Mouse (Mus musculus) hindbrain, embryonic 11.5 days (tissue): ENCODE results near the gene Tuba1c. TPM values are rescaled to one million over a fixed set of nuclear protein-coding genes. Genes with fewer than 3 reads are reported as not detected.

Source experiments
- ATAC-seq: fragments of 200-750 bp; cut with Nextera tagmentation; 2 replicates; pipeline ENCODE4 v1.8.0; 2017; ENCODE audit warnings: mild to moderate bottlenecking, moderate TSS enrichment, moderate library complexity; ENCODE audit not compliant: low FRiP score
- DNase-seq: peaks from one replicate; pipeline ENCODE4 v3.0.0-alpha.2; 2015; ENCODE audit warnings: low spot score
- H3K27ac ChIP-seq: fragments of 300-500 bp; sonication (generic); 2 replicates; pipeline ENCODE4 v1.5.1; 2014; ENCODE audit warnings: mild to moderate bottlenecking, low read depth, low read length
- H3K27me3 ChIP-seq: fragments of 300-500 bp; sonication (generic); 2 replicates; pipeline ENCODE4 v1.6.1; 2014; ENCODE audit warnings: mild to moderate bottlenecking, low read length, moderate library complexity, mixed read lengths; ENCODE audit not compliant: control insufficient read depth, insufficient read depth
- H3K36me3 ChIP-seq: fragments of 300-500 bp; sonication (generic); 2 replicates; pipeline ENCODE4 v1.6.1; 2014; ENCODE audit warnings: mild to moderate bottlenecking, low read length, moderate library complexity, mixed read lengths; ENCODE audit not compliant: control insufficient read depth, insufficient read depth
- H3K4me1 ChIP-seq: fragments of 300-500 bp; sonication (generic); replicated peaks from 2 replicates; pipeline ENCODE4 v1.6.1; 2014; ENCODE audit warnings: low read length, mixed read lengths; ENCODE audit not compliant: control insufficient read depth, insufficient read depth
- H3K4me2 ChIP-seq: fragments of 300-500 bp; sonication (generic); replicated peaks from 2 replicates; pipeline ENCODE4 v1.6.1; 2014; ENCODE audit warnings: mild to moderate bottlenecking, low read depth, low read length
- H3K4me3 ChIP-seq: fragments of 300-500 bp; sonication (generic); 2 replicates; pipeline ENCODE4 v1.5.1; 2014; ENCODE audit warnings: low read depth, low read length
- H3K9ac ChIP-seq: fragments of 300-500 bp; sonication (generic); 2 replicates; pipeline ENCODE4 v1.6.1; 2014; ENCODE audit warnings: low read depth, low read length
- H3K9me3 ChIP-seq: fragments of 300-500 bp; sonication (generic); 2 replicates; pipeline ENCODE4 v1.6.1; 2016; ENCODE audit warnings: low read length; ENCODE audit not compliant: control insufficient read depth
- WGBS: fragments of 180-500 bp; shearing (Covaris S2); extraction: QIAGEN DNeasy Blood & Tissue Kit; methylation state at CpG from one replicate; pipeline ENCODE4 v1.1.7; 2014; 5-methylcytosine and 5-hydroxymethylcytosine counted together
- polyA plus RNA-seq: library from polyadenylated mRNA; unstranded; fragments of >200 nt; fragmentation: Nextera tagmentation; extraction: Ambion mirVana; gene quantifications from 2 replicates; pipeline ENCODE4 v1.2.1, GENCODE M21; 2014

Gene Tuba1c
- polyA plus RNA-seq, 1 experiment from 2014 or later: 93.2 TPM

DNA sequence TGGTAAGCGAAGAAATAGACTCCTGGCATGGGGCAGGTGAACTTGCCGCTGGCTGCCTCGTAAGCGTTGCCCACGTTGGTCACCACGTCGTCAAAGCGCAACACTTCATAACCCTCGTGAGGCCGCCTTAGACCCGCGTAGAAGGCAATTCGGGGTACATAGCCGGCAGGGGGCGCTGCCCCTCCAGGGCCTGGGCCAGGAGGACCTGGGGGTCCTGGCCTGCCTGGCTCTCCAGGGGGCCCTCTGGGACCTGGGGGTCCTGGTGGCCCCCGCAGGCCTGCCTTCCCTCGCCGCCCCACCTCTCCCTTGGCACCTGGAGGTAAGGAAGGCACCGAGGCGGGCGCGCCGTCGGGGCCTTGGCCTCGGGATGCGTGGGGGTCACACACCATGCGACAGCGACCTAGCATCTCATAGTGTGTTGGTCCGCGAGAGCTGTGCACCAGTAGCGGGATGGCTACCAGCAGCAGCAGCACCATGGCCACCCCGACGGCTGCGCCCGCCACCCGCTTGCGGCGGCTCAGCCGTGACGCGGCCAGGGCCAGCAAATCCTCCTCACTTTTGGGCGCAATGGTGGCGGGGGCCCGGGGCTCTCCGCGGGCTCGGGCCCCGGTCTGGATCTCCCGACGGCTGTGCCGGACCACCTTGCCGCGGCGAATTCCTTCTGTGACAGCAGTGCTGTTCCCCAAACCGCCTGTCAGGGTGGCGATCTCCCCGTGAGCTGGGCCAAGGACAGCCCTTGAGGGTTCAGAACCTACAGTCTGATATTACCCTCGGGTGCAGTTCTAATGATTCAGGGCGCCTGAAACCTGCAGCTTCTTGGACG is 57.8 kb downstream of the Tuba1c start, which contains the start of gene C1ql4:
Gene C1ql4, minus strand, starts transcription at position 565 of the 823 bp plus-strand sequence.
- Histone ChIP-seq H3K4me2 (peak within 1 kb of the TSS; percentile 45), H3K4me1 (peaks cover 15% of the 10 kb centered on the region), H3K27ac (peak within 1 kb of the TSS; percentile 65), H3K27me3 (peaks cover 71% of the 10 kb centered on the region), H3K4me3 (peak within 1 kb of the TSS; percentile 13), H3K9ac (peak within 1 kb of the TSS; percentile 3; the same call in 1 of the 2 replicates), H3K36me3 (no peaks in the 10 kb centered on the region), H3K9me3 (no peaks in the 10 kb centered on the region)
- peak; percentile 77 for DNase-seq
- no peak; the same call in 1 of the 2 replicates for ATAC-seq
- WGBS: 9% methylated on average over 57 of the region's 60 CpGs

Other genes with a start within 250 kb of the Tuba1c start
- 8.0 and 9.5 TPM in 2 replicates for gene Wnt1, start 240.0 kb upstream of the Tuba1c start, polyA plus RNA-seq
- 0.35 and 0.60 TPM in 2 replicates for gene Ddn, start 220.4 kb upstream of the Tuba1c start, polyA plus RNA-seq
- gene Prkag1, start 198.4 kb upstream of the Tuba1c start, polyA plus RNA-seq: 65.9 and 70.6 TPM in 2 replicates
- 13.7 and 20.5 TPM in 2 replicates for gene Kmt2d, start 158.7 kb upstream of the Tuba1c start, polyA plus RNA-seq
- 13.4 and 17.8 TPM in 2 replicates for gene Rhebl1, start 135.4 kb upstream of the Tuba1c start, polyA plus RNA-seq
- 0.56 and 0.68 TPM in 2 replicates for gene Dhh, start 131.4 kb upstream of the Tuba1c start, polyA plus RNA-seq
- 9.4 and 13.4 TPM in 2 replicates for gene Lmbr1l, start 111.7 kb upstream of the Tuba1c start, polyA plus RNA-seq
- gene Tuba1b, start 95.3 kb upstream of the Tuba1c start, polyA plus RNA-seq: 1,792 and 1,905 TPM in 2 replicates
- not detected in 2 replicates for gene Gm49450, start 76.3 kb upstream of the Tuba1c start, polyA plus RNA-seq
- 8,897 and 9,833 TPM in 2 replicates for gene Tuba1a, start 76.2 kb upstream of the Tuba1c start, polyA plus RNA-seq
- gene Prph, start 25.3 kb downstream of the Tuba1c start, polyA plus RNA-seq: 17.2 and 20.9 TPM in 2 replicates
- gene Troap, start 44.7 kb downstream of the Tuba1c start, polyA plus RNA-seq: 19.1 and 22.9 TPM in 2 replicates
- 10.2 and 12.4 TPM in 2 replicates for gene C1ql4, start 57.9 kb downstream of the Tuba1c start, polyA plus RNA-seq
- 1.2 and 3.3 TPM in 2 replicates for gene Dnajc22, start 63.3 kb downstream of the Tuba1c start, polyA plus RNA-seq
- 59.5 and 64.9 TPM in 2 replicates for gene Spats2, start 96.0 kb downstream of the Tuba1c start, polyA plus RNA-seq
- gene Kcnh3, start 195.0 kb downstream of the Tuba1c start, polyA plus RNA-seq: 0.12 and 0.14 TPM in 2 replicates
- 184 and 193 TPM in 2 replicates for gene Mcrs1, start 222.1 kb downstream of the Tuba1c start, polyA plus RNA-seq